Mouse (Mus musculus) heart, postnatal 0 days (tissue): ENCODE results near the gene Mr1. TPM values are rescaled to one million over a fixed set of nuclear protein-coding genes. Genes with fewer than 3 reads are reported as not detected.

ENCODE experiments used
- ATAC-seq: fragments of 200-750 bp; cut with Nextera tagmentation; 2 replicates; pipeline ENCODE4 v1.8.0; 2017; ENCODE audit warnings: low read depth, moderate number of reproducible peaks, moderate library complexity; ENCODE audit not compliant: insufficient read depth
- DNase-seq: peaks from one replicate; pipeline ENCODE4 v3.0.0-alpha.2; 2016; ENCODE audit warnings: low spot score
- H3K27ac ChIP-seq: fragments of 300-500 bp; sonication (generic); 2 replicates; pipeline ENCODE4 v1.5.1; 2014; ENCODE audit warnings: low read depth, mild to moderate bottlenecking
- H3K27me3 ChIP-seq: fragments of 300-500 bp; sonication (generic); 2 replicates; pipeline ENCODE4 v1.6.1; 2014; ENCODE audit warnings: low read length, mixed read lengths; ENCODE audit not compliant: control insufficient read depth, insufficient read depth
- H3K36me3 ChIP-seq: fragments of 300-500 bp; sonication (generic); replicated peaks from 2 replicates; pipeline ENCODE4 v1.6.1; 2014; ENCODE audit warnings: low read length, mixed read lengths; ENCODE audit not compliant: control insufficient read depth, insufficient read depth
- H3K4me1 ChIP-seq: fragments of 300-500 bp; sonication (generic); 2 replicates; pipeline ENCODE4 v1.6.1; 2014; ENCODE audit warnings: antibody characterized with exemption; ENCODE audit not compliant: control insufficient read depth, insufficient read depth
- H3K4me2 ChIP-seq: fragments of 300-500 bp; sonication (generic); 2 replicates; pipeline ENCODE4 v1.6.1; 2014; ENCODE audit warnings: low read depth, mild to moderate bottlenecking, low read length, moderate library complexity
- H3K4me3 ChIP-seq: fragments of 300-500 bp; sonication (generic); 2 replicates; pipeline ENCODE4 v1.5.1; 2014; ENCODE audit warnings: low read depth, low read length
- H3K9ac ChIP-seq: fragments of 300-500 bp; sonication (generic); replicated peaks from 2 replicates; pipeline ENCODE4 v1.6.1; 2014; ENCODE audit warnings: low read depth, low read length, mixed read lengths
- H3K9me3 ChIP-seq: fragments of 300-500 bp; sonication (generic); replicated peaks from 2 replicates; pipeline ENCODE4 v1.6.1; 2016; ENCODE audit warnings: low read length; ENCODE audit not compliant: control insufficient read depth
- CTCF ChIP-seq: IDR thresholded peaks from 2 replicates; pipeline ENCODE4 v1.5.1; 2016; ENCODE audit warnings: antibody characterized with exemption, control low read depth, low read depth
- EP300 ChIP-seq: IDR thresholded peaks from 2 replicates; pipeline ENCODE4 v1.6.1; 2016; ENCODE audit warnings: antibody characterized with exemption, low read depth
- WGBS: fragments of 180-500 bp; shearing (Covaris S2); extraction: QIAGEN DNeasy Blood & Tissue Kit; methylation state at CpG from one replicate; pipeline ENCODE4 v1.1.7; 2014; 5-methylcytosine and 5-hydroxymethylcytosine counted together
- polyA plus RNA-seq: library from polyadenylated mRNA; unstranded; fragments of >200 nt; fragmentation: Nextera tagmentation; extraction: Ambion mirVana; gene quantifications from 2 replicates; pipeline ENCODE4 v1.2.1, GENCODE M21; 2015
- total RNA-seq: library from RNA; depleted of rRNA; stranded (reverse); fragments of >200 nt; gene quantifications from 2 replicates; pipeline ENCODE4 v1.2.3, GENCODE M21; 2014; ENCODE audit warnings: low replicate concordance

Mr1 gene
- total and polyA plus RNA-seq, 2 experiments from 2014 or later = 6.5 to 8.2 TPM

DNA sequence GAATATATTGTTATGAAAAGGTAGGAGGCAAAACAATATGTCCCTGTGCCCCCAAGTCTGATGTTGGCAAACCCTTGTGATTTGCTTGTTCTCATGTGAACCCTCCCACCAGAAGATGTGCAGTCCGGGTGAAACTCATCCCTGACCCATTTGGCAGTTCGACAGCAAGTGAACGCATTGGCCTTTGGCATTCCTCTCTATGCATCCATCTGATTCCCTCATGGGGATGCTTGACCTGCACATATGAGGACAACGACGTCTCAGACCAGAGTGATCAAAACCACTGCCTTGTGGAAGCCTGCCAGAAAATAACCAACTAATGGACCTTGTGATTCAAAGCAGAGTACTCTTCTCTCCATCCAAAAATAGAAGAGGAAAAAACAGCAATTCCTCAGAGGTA is 19.9 kb downstream of the Mr1 start:
- H3K4me3 ChIP-seq = no peak overlapping the region
- no peak for DNase-seq

DNA sequence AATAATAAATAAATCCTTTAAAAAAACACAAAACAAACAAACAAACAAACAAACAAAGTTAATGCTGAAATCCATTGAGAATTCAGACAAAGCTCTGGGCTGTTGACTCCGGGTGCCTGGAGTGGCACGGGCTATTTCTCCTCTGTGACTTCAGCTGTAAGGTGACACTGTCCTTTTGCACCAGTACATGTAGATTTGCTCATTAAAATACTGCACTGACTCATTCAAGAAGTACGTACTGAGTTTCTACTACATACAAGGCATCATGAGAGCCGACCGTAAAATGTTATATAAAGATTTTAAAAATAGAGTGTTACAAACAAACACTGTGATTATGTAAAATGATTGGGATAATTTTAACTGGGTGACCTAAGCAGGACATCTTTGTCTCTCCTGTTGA is 22.2 kb downstream of the Mr1 start:
- H3K27me3 ChIP-seq = no peaks in the 10 kb centered on the region
- TF ChIP-seq CTCF (no peak), EP300 (no peak)
- no peak overlapping the region for H3K27ac ChIP-seq
- no peaks in the 10 kb centered on the region for H3K9me3 ChIP-seq
- H3K4me3 ChIP-seq = no peak overlapping the region
- WGBS = 67% methylated on average over 5 of the region's 5 CpGs
- no peak overlapping the region for H3K4me2 ChIP-seq
- peak; percentile 64; the same call in 1 of the 2 replicates for ATAC-seq
- H3K9ac ChIP-seq = no peak overlapping the region
- no peaks in the 10 kb centered on the region for H3K36me3 ChIP-seq
- peak; percentile 51 for DNase-seq
- H3K4me1 ChIP-seq = peaks cover 5% of the 10 kb centered on the region; the same call in 1 of the 2 replicates

More for the DNA sequence above, 19.9 kb downstream of the Mr1 start:
- H3K27me3 ChIP-seq = no peaks in the 10 kb centered on the region
- 58% methylated on average over 5 of the region's 5 CpGs for WGBS
- no peaks in the 10 kb centered on the region for H3K9me3 ChIP-seq
- H3K9ac ChIP-seq = no peak overlapping the region
- H3K4me1 ChIP-seq = peaks cover 5% of the 10 kb centered on the region; the same call in 1 of the 2 replicates
- TF ChIP-seq CTCF (no peak), EP300 (no peak)
- no peak overlapping the region for H3K4me2 ChIP-seq
- peaks cover 8% of the 10 kb centered on the region for H3K36me3 ChIP-seq
- H3K27ac ChIP-seq = no peak overlapping the region
- ATAC-seq = no peak

DNA sequence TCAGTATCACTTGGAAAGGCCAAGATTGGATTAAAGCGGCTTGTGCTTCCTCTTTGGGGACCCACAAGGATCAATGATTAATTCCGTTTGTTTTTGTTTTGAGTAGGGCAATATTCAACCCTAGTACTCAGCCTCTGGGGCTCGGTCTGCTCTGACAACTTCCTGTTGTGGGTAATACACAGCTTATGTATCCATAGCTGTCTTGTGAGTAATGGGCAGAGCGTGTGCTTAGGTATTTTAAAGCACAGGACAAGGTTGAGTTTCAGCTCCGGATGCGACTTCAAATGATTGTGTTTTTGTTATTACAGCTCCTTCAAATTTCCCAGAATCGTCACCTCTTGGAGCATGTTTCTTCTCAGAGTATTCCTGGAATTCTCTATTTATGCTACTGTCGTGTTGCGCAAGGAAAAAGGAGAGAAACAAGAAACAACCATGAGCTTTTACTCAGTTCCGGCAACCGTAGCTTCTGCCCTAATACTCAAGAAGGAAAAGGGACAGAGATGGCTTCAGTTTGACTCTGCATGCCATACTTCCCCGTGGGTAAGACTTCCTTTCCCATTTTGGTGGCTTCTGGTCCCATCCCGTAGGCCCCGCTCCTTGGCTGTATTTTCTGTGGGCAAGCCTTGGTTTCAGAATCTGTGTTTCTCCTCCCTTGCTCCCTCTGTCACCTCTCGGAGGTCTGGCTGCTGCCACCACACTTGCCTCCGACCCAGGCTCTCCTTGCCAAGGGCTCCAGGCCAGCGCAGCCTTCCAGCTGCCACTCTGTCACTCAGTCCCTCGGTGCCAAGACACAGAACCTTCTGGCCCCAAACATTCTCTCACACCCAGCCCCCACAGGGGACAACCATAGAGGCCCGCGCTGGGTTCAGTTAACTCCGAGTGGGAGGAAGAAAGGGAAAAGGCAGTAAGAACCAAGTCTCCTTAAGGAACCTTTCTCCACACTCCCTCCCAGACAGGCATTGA is 24.4 kb downstream of the Mr1 start:
- H3K27me3 ChIP-seq = no peaks in the 10 kb centered on the region
- H3K4me2 ChIP-seq = peak overlapping the region; percentile 1; the same call in 1 of the 2 replicates
- ATAC-seq (peak; percentile 87), DNase-seq (peak; percentile 74)
- WGBS = 56% methylated on average over 21 of the region's 21 CpGs
- no peaks in the 10 kb centered on the region for H3K9me3 ChIP-seq
- TF ChIP-seq CTCF (no peak), EP300 (no peak)
- H3K9ac ChIP-seq = no peak overlapping the region
- H3K27ac ChIP-seq = peak overlapping the region; percentile 54
- peaks cover 5% of the 10 kb centered on the region; the same call in 1 of the 2 replicates for H3K4me1 ChIP-seq
- H3K36me3 ChIP-seq = no peaks in the 10 kb centered on the region
- no peak overlapping the region for H3K4me3 ChIP-seq

DNA sequence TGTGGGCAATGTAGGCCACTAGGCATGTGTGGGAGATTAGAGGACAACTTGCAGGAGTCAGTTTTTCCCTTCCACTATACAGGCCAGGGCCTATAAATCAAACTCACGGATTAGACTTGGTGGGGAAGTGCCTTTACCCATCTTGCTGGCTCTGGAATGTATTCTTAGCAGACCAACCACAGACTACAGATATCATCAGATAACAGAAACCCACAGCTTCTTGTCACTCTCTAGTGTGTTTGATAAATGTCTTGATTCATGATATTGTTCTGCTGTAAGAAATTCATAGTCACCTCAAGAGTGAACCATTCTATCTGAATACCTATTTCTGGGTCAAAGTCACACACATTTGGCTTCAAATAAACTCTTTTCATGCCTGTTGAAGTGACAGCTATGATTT is 26.9 kb downstream of the Mr1 start:
- WGBS = 81% methylated on average over 1 of the region's 1 CpGs
- TF ChIP-seq EP300 (no peak), CTCF (no peak)
- Histone ChIP-seq H3K4me3 (no peak overlapping the region), H3K4me2 (no peak overlapping the region), H3K36me3 (no peaks in the 10 kb centered on the region), H3K27me3 (no peaks in the 10 kb centered on the region), H3K9me3 (no peaks in the 10 kb centered on the region), H3K27ac (no peak overlapping the region), H3K9ac (no peak overlapping the region), H3K4me1 (peaks cover 5% of the 10 kb centered on the region; the same call in 1 of the 2 replicates)
- ATAC-seq (no peak), DNase-seq (no peak)

DNA sequence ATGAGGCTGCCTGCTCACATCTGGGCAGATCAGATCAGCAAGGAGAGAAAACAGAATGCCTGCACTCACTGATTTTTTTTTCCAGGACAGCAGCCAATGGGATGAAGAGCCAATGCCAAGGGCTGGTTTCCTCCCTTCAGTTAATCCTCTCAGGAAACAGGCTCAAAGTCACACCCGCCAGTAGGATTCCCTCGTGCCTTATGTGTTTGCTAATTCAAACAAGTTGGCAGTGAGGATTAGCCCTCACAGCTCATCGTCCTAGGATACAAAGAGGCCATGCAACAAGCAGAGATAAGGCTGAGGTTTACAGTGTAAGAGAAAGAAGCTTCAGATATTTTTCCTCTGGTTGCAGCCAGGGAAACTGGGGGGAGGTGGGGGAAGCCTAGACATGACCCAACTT is 32.7 kb downstream of the Mr1 start:
- TF ChIP-seq CTCF = no peak
- TF ChIP-seq EP300 = no peak
- ATAC-seq (no peak; the same call in 1 of the 2 replicates), DNase-seq (peak; percentile 29)
- no peak overlapping the region for H3K4me3 ChIP-seq
- WGBS = 11% methylated on average over 3 of the region's 3 CpGs
- H3K4me2 ChIP-seq = no peak overlapping the region
- peaks cover 23% of the 10 kb centered on the region for H3K4me1 ChIP-seq
- no peak overlapping the region for H3K9ac ChIP-seq
- H3K9me3 ChIP-seq = no peaks in the 10 kb centered on the region
- no peaks in the 10 kb centered on the region for H3K36me3 ChIP-seq
- no peaks in the 10 kb centered on the region for H3K27me3 ChIP-seq
- no peak overlapping the region for H3K27ac ChIP-seq
